Mouse (Mus musculus): ENCODE results near the gene Sun3. TPM values are rescaled to one million over a fixed set of nuclear protein-coding genes. Genes with fewer than 3 reads are reported as not detected.

The Sun3 gene
- polyA plus RNA-seq, 1 experiment from 2014 or later: not detected

GRCm38 (mm10) chr11:8973166-8973565 lies 75.6 kb downstream of the Sun3 start, which contains the start of gene Pkd1l1:
Gene Pkd1l1, minus strand, starts transcription at chr11:8973266.
- H3K4me3 ChIP-seq: no peak within 1 kb of the TSS
- 65% methylated on average over 3 of the region's 3 CpGs for WGBS

DNA sequence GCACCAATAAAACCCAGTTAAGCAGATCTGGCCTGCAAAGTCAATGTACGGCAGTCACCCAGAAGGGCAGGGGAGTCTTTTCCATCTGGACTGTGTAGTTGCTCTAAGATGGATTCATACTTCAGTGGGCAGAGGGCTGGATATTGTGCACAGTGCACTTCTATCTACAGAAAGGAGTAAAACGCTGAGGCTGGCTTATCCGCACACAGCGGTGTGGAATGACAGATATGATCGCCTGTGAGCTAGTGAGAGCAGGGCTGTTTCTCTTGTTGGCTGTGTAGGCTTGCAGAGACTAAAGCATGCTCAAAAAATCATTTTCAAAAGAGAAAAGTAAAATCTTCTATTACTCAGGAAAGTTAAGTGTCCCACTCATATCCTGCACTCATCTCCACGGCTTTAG lies 76.7 kb downstream of the Sun3 start:
- 0 out of 2 replicates have a peak, but pooled peaks cover 4% of the 10 kb centered on the region for H3K27me3 ChIP-seq (replicated peaks; ENCODE audit: low read depth, poor library complexity, severe bottlenecking)
- no peaks in the 10 kb centered on the region for H3K9me3 ChIP-seq
- no peak overlapping the region for H3K4me3 ChIP-seq
- H3K27ac ChIP-seq (replicated peaks): no peak overlapping the region
- DNase-seq (ENCODE audit: low spot score): no peak
- H3K36me3 ChIP-seq (replicated peaks): no peaks in the 10 kb centered on the region
- no peaks in the 10 kb centered on the region for H3K4me1 ChIP-seq
- 90% methylated on average over 6 of the region's 6 CpGs for WGBS

More at GRCm38 (mm10) chr11:8973166-8973565, 75.6 kb downstream of the Sun3 start, which contains the start of gene Pkd1l1:
- H3K9me3 ChIP-seq: no peaks in the 10 kb centered on the region
- H3K27ac ChIP-seq (replicated peaks): no peak within 1 kb of the TSS
- DNase-seq (ENCODE audit: low spot score): no peak
- no peaks in the 10 kb centered on the region for H3K4me1 ChIP-seq
- no peaks in the 10 kb centered on the region for H3K36me3 ChIP-seq (replicated peaks)
- 0 out of 2 replicates have a peak, but pooled peaks cover 4% of the 10 kb centered on the region for H3K27me3 ChIP-seq (replicated peaks; ENCODE audit: low read depth, poor library complexity, severe bottlenecking)

GRCm38 (mm10) chr11:8970509-8970908 lies 78.3 kb downstream of the Sun3 start:
- DNase-seq (ENCODE audit: low spot score): no peak
- Histone ChIP-seq H3K9me3 (no peaks in the 10 kb centered on the region), H3K36me3 (replicated peaks) (no peaks in the 10 kb centered on the region), H3K27ac (replicated peaks) (no peak overlapping the region), H3K4me3 (no peak overlapping the region), H3K27me3 (replicated peaks; ENCODE audit: low read depth, poor library complexity, severe bottlenecking) (0 out of 2 replicates have a peak, but pooled peaks cover 4% of the 10 kb centered on the region), H3K4me1 (0 out of 2 replicates have a peak, but pooled peaks cover 4% of the 10 kb centered on the region)
- WGBS: 75% methylated on average over 9 of the region's 9 CpGs

DNA sequence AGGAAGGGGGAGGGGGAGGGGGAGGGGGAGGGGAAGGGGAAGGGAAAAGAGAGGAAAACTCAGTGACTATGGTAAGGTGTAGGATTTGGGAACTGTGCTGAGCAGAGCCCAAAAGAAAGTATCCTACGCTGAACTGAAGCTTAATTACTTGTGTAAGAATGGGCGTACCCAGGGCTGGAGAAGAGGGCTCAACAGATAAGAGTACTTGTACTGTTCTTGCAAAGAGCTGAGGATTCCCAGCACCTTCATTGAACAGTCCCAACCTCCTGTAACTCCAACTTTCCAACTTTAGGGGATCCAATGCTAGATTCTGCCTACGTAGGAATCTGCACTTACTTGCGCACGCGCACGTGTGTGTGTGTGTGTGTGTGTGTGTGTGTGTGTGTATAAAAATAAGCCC lies 80.7 kb downstream of the Sun3 start:
- no peak overlapping the region for H3K4me3 ChIP-seq
- WGBS: 96% methylated on average over 7 of the region's 7 CpGs
- H3K4me1 ChIP-seq: 0 out of 2 replicates have a peak, but pooled peaks cover 4% of the 10 kb centered on the region
- 0 out of 2 replicates have a peak, but pooled peaks cover 3% of the 10 kb centered on the region for H3K27me3 ChIP-seq (replicated peaks; ENCODE audit: low read depth, poor library complexity, severe bottlenecking)
- no peak overlapping the region for H3K27ac ChIP-seq (replicated peaks)
- no peaks in the 10 kb centered on the region for H3K36me3 ChIP-seq (replicated peaks)
- H3K9me3 ChIP-seq: no peaks in the 10 kb centered on the region
- no peak for DNase-seq (ENCODE audit: low spot score)

Other genes with a start within 250 kb of the Sun3 start
- 0.07 and 0.08 TPM in 2 replicates for gene Pkd1l1, start 75.7 kb downstream of the Sun3 start, polyA plus RNA-seq (2016; fragmentation: Nextera tagmentation; extraction: Ambion mirVana)
- 25.1 and 28.5 TPM in 2 replicates for gene Hus1, start 37.8 kb downstream of the Sun3 start, polyA plus RNA-seq (2016; fragmentation: Nextera tagmentation; extraction: Ambion mirVana)
- 0.35 TPM in 2 replicates for gene Gm11992, start 397 bp downstream of the Sun3 start, polyA plus RNA-seq (2016; fragmentation: Nextera tagmentation; extraction: Ambion mirVana)
- gene Upp1, start 69.1 kb upstream of the Sun3 start, polyA plus RNA-seq (2016; fragmentation: Nextera tagmentation; extraction: Ambion mirVana): 3.7 and 8.6 TPM in 2 replicates
- gene Abca13, start 143.0 kb upstream of the Sun3 start, polyA plus RNA-seq (2016; fragmentation: Nextera tagmentation; extraction: Ambion mirVana): 0.04 and 0.05 TPM in 2 replicates